Mouse (Mus musculus) ES-Bruce4 (cell line): ENCODE results near the gene Zfp36l1.
A peak's percentile ranks its signal among the peaks of the same experiment; 100 is the strongest.

ENCODE experiments used
- CTCF ChIP-seq: IDR thresholded peaks from one replicate; pipeline ENCODE4 v1.8.1; 2011; ENCODE audit warnings: low read depth, low read length
- POLR2A ChIP-seq: IDR thresholded peaks from one replicate; pipeline ENCODE4 v1.8.1; 2011; ENCODE audit warnings: low read length; ENCODE audit not compliant: insufficient read depth

DNA sequence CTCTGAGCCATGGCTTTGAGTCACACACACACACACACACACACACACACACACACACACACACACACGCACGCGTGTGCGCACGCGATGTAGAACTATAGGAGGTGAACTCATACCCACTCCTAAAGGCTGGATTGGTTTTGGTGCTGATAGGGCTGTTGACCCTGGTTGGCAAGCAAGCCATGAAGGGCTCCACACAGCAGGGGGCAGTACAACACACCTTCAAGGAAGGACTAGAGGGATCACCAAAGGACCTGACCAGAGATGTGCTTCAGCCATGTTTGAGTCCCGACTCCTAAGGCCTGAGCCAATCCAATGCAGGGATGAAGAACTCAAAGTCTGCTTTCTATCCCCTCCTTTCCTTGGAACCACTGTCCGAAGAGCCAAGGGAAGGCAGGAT is 16.7 kb upstream of the Zfp36l1 start:
- TF ChIP-seq POLR2A, result no peak
- peak; percentile 60 for TF ChIP-seq CTCF
